Mouse (Mus musculus) hindbrain, embryonic 16.5 days (tissue): ENCODE data around the gene Pkhd1. TPM values are rescaled to one million over a fixed set of nuclear protein-coding genes. Genes with fewer than 3 reads are reported as not detected.

Source experiments
- ATAC-seq: fragments of 200-750 bp; cut with Nextera tagmentation; 2 replicates; pipeline ENCODE4 v1.8.0; 2017; ENCODE audit warnings: moderate TSS enrichment, moderate library complexity
- H3K27ac ChIP-seq: fragments of 300-500 bp; sonication (generic); 2 replicates; pipeline ENCODE4 v1.5.1; 2014; ENCODE audit warnings: low read depth, mild to moderate bottlenecking, control low read depth, low read length, moderate library complexity
- H3K27me3 ChIP-seq: fragments of 300-500 bp; sonication (generic); replicated peaks from 2 replicates; pipeline ENCODE4 v1.6.1; 2014; ENCODE audit warnings: low read length; ENCODE audit not compliant: control insufficient read depth, insufficient read depth
- H3K36me3 ChIP-seq: fragments of 300-500 bp; sonication (generic); 2 replicates; pipeline ENCODE4 v1.6.1; 2014; ENCODE audit warnings: mild to moderate bottlenecking, low read length, moderate library complexity, mixed read lengths; ENCODE audit not compliant: control insufficient read depth, insufficient read depth
- H3K4me1 ChIP-seq: fragments of 300-500 bp; sonication (generic); 2 replicates; pipeline ENCODE4 v1.6.1; 2014; ENCODE audit warnings: low read depth, low read length; ENCODE audit not compliant: control insufficient read depth, insufficient read depth
- H3K4me2 ChIP-seq: fragments of 300-500 bp; sonication (generic); 2 replicates; pipeline ENCODE4 v1.6.1; 2014; ENCODE audit warnings: mild to moderate bottlenecking, low read length, control low read depth, moderate library complexity
- H3K4me3 ChIP-seq: fragments of 300-500 bp; sonication (generic); 2 replicates; pipeline ENCODE4 v1.5.1; 2014; ENCODE audit warnings: mild to moderate bottlenecking, low read length, control low read depth, moderate library complexity
- H3K9ac ChIP-seq: fragments of 300-500 bp; sonication (generic); 2 replicates; pipeline ENCODE4 v1.6.1; 2014; ENCODE audit warnings: low read depth, mild to moderate bottlenecking, control low read depth, low read length, moderate library complexity
- H3K9me3 ChIP-seq: fragments of 300-500 bp; sonication (generic); 2 replicates; pipeline ENCODE4 v1.6.1; 2014; ENCODE audit warnings: mild to moderate bottlenecking, low read length, moderate library complexity; ENCODE audit not compliant: control insufficient read depth
- WGBS: fragments of 180-500 bp; shearing (Covaris S2); extraction: QIAGEN DNeasy Blood & Tissue Kit; methylation state at CpG from one replicate; pipeline ENCODE4 v1.1.7; 2014; 5-methylcytosine and 5-hydroxymethylcytosine counted together
- polyA plus RNA-seq: library from polyadenylated mRNA; unstranded; fragments of >200 nt; fragmentation: Nextera tagmentation; extraction: Ambion mirVana; gene quantifications from 2 replicates; pipeline ENCODE4 v1.2.1, GENCODE M21; 2015

Gene Pkhd1
- polyA plus RNA-seq, 1 experiment from 2014 or later, result 0.01 TPM

DNA sequence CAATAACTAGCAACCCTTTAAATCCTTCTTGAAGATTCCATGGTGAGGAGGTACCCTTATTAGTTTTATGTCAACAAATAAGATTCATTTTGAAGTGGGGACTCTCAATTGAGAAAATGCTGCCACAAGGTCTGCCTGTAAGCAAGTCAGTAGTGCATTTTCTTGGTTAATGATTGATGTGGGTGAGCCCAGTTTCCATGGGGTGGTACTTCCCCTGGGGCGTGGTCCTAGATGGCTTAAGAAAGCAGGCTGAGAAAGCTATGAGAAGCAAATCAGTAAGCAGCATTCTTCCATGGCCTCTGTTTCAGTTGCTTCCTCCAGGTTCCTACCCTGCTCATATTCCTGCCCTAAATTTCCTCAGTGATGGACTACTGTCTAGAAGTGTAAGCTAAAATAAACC is 253.4 kb downstream of the Pkhd1 start:
- no peaks in the 10 kb centered on the region for H3K9me3 ChIP-seq
- no peaks in the 10 kb centered on the region for H3K4me1 ChIP-seq
- H3K4me3 ChIP-seq, result no peak overlapping the region
- H3K27ac ChIP-seq, result no peak overlapping the region
- no peak overlapping the region for H3K4me2 ChIP-seq
- H3K36me3 ChIP-seq, result no peaks in the 10 kb centered on the region
- no peaks in the 10 kb centered on the region for H3K27me3 ChIP-seq
- 79% methylated on average over 1 of the region's 1 CpGs for WGBS
- no peak overlapping the region for H3K9ac ChIP-seq
- no peak for ATAC-seq

DNA sequence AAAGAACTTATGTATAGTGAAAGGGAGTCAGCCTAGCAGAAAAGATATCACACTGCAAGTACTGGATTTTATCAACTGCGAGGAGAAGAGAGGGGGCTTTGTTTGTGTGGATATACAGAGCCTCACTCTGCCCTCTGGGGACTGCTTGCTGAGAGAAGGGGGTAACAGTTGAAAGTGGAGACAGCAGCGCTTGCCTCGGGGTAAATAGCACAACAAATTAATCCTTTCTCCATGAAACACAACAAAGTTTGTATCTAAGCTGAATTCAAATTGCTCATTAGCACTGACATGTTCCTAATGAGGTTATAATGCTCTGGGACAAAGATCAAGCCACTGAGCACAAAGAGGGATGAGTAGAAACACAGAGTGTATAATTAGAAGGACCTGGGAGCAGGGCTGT is 273.2 kb downstream of the Pkhd1 start:
- Histone ChIP-seq H3K36me3 (no peaks in the 10 kb centered on the region), H3K4me2 (no peak overlapping the region), H3K4me3 (no peak overlapping the region), H3K9ac (no peak overlapping the region), H3K27me3 (no peaks in the 10 kb centered on the region), H3K9me3 (no peaks in the 10 kb centered on the region), H3K4me1 (no peaks in the 10 kb centered on the region), H3K27ac (no peak overlapping the region)
- no peak for ATAC-seq
- 27% methylated on average over 3 of the region's 3 CpGs for WGBS

DNA sequence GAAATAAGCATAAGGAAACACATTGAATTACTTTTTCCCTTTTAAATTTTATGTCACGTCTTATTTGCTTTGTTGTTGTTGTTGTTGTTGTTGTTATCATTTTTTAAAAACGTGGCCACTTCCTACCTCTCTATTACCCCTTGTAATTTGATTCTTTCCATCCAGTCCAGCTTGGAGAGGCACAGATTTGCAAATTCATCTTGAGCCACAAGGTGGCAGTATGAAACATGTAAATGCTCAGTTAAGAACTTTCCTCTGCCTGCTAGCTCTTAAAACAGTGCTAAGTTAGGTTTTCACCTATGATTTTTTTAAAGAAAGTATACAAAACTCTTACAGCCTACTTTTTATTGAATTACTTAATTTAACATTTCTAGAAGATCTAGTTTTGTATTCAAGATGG is 306.4 kb downstream of the Pkhd1 start:
- peak; percentile 79 for ATAC-seq
- H3K4me3 ChIP-seq, result no peak overlapping the region
- WGBS, result 9% methylated on average over 2 of the region's 2 CpGs
- H3K9me3 ChIP-seq, result no peaks in the 10 kb centered on the region
- no peak overlapping the region for H3K9ac ChIP-seq
- no peaks in the 10 kb centered on the region for H3K4me1 ChIP-seq
- H3K27ac ChIP-seq, result no peak overlapping the region
- H3K4me2 ChIP-seq, result no peak overlapping the region
- peaks cover 3% of the 10 kb centered on the region; the same call in 1 of the 2 replicates for H3K27me3 ChIP-seq
- H3K36me3 ChIP-seq, result no peaks in the 10 kb centered on the region

DNA sequence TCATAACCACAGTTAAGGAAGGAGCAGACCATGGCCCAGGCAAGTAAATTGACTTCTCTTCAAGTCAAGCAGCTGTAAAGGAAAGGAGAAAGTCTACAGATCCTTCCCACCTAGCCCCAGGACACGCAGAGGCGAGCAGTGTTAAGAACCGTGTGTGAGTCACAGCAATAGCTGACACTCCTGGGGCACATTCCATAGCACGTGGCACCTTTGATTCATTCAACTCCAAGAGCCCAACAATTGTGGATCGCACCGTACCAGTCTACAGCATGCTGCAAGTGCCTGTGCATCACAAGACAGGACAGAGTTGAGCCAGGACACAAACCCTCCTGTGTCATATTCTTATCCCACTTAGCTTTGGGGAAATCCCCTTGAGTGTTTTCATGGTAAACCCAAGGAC is 306.9 kb downstream of the Pkhd1 start:
- H3K4me3 ChIP-seq, result no peak overlapping the region
- H3K4me1 ChIP-seq, result no peaks in the 10 kb centered on the region
- no peak overlapping the region for H3K9ac ChIP-seq
- no peaks in the 10 kb centered on the region for H3K9me3 ChIP-seq
- no peak overlapping the region for H3K27ac ChIP-seq
- no peak overlapping the region for H3K4me2 ChIP-seq
- 77% methylated on average over 6 of the region's 6 CpGs for WGBS
- H3K27me3 ChIP-seq, result peaks cover 3% of the 10 kb centered on the region; the same call in 1 of the 2 replicates
- no peak; the same call in 1 of the 2 replicates for ATAC-seq
- H3K36me3 ChIP-seq, result no peaks in the 10 kb centered on the region

- WGBS, result 52% methylated on average over 3 of the region's 3 CpGs
Observed at GRCm38 (mm10) chr1:20306116-20306515, 311.7 kb downstream of the Pkhd1 start.

DNA sequence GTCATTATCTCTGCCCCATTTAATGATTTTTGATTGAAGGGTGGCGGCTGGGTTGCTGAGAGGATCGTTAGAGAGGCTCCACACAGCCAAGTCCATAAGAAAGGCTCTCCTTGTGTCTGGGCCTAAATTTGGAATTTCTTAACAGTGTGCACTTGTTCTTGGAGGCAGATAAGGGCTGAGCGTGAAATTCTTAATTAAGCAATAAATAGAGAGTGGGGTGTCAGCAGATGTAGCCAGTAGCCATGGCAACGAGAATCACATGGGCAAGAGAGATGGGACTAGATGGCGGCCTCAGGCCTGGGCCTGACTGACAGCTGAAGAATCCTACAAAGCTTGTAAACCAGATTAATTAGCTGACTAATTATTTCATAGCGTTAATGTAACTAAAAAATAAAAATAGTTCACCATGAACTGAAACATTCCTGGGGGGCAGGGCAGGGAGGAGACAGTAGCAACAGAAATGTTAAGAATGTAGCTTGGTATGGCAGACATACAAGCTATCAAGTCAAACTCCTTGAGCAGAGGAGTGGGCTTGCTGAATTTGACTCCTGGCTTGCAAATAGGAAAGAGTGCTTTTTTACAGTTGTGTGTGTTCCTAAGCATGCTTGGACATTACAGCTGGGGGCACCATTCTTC is 314.8 kb downstream of the Pkhd1 start:
- Histone ChIP-seq H3K27ac (no peak overlapping the region), H3K4me1 (peaks cover 8% of the 10 kb centered on the region), H3K4me2 (no peak overlapping the region), H3K4me3 (no peak overlapping the region), H3K36me3 (no peaks in the 10 kb centered on the region), H3K9ac (no peak overlapping the region), H3K27me3 (no peaks in the 10 kb centered on the region), H3K9me3 (no peaks in the 10 kb centered on the region)
- peak; percentile 93 for ATAC-seq
- 16% methylated on average over 6 of the region's 6 CpGs for WGBS

More at GRCm38 (mm10) chr1:20306116-20306515, 311.7 kb downstream of the Pkhd1 start:
- Histone ChIP-seq H3K4me1 (peaks cover 8% of the 10 kb centered on the region), H3K36me3 (no peaks in the 10 kb centered on the region), H3K27ac (no peak overlapping the region), H3K9me3 (no peaks in the 10 kb centered on the region), H3K4me3 (no peak overlapping the region), H3K27me3 (peaks cover 3% of the 10 kb centered on the region; the same call in 1 of the 2 replicates), H3K4me2 (no peak overlapping the region), H3K9ac (no peak overlapping the region)
- ATAC-seq, result no peak

GRCm38 (mm10) chr1:20302187-20302942 is 315.5 kb downstream of the Pkhd1 start:
- peak; percentile 85 for ATAC-seq
- H3K27ac ChIP-seq, result no peak overlapping the region
- no peaks in the 10 kb centered on the region for H3K9me3 ChIP-seq
- no peak overlapping the region for H3K4me2 ChIP-seq
- no peaks in the 10 kb centered on the region for H3K36me3 ChIP-seq
- H3K4me1 ChIP-seq, result peaks cover 8% of the 10 kb centered on the region
- no peak overlapping the region for H3K9ac ChIP-seq
- WGBS, result 21% methylated on average over 8 of the region's 8 CpGs
- H3K4me3 ChIP-seq, result no peak overlapping the region
- no peaks in the 10 kb centered on the region for H3K27me3 ChIP-seq

DNA sequence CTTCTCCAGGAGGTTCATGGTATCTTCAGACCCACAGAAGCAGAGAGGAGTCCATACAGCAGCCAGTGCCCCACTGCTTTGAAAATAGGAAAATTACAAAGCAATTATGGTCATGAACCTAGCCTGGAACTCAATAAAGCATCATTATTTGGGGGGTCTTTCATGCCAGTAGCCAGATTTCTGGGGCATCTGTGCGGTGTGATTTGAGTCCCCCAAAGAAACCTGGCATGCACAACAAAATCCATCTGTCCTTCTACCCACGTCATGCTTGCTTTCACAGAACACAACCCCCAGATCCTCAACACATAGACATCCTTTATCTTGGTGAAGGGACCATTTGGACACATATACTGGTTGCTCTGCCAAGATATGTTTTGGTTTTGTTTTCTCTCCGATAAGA is 316.2 kb downstream of the Pkhd1 start:
- Histone ChIP-seq H3K9ac (no peak overlapping the region), H3K4me1 (peaks cover 8% of the 10 kb centered on the region), H3K4me2 (no peak overlapping the region), H3K27ac (no peak overlapping the region), H3K9me3 (no peaks in the 10 kb centered on the region), H3K36me3 (no peaks in the 10 kb centered on the region), H3K4me3 (no peak overlapping the region), H3K27me3 (no peaks in the 10 kb centered on the region)
- WGBS, result 32% methylated on average over 3 of the region's 3 CpGs
- ATAC-seq, result no peak

GRCm38 (mm10) chr1:20288696-20289095 is 329.2 kb downstream of the Pkhd1 start:
- ATAC-seq, result no peak
- 59% methylated on average over 1 of the region's 1 CpGs for WGBS
- H3K4me2 ChIP-seq, result no peak overlapping the region

More at GRCm38 (mm10) chr1:20288696-20289095, 329.2 kb downstream of the Pkhd1 start:
- H3K4me1 ChIP-seq, result no peaks in the 10 kb centered on the region
- H3K9ac ChIP-seq, result no peak overlapping the region
- no peaks in the 10 kb centered on the region for H3K9me3 ChIP-seq
- no peak overlapping the region for H3K4me3 ChIP-seq
- H3K27me3 ChIP-seq, result no peaks in the 10 kb centered on the region
- H3K27ac ChIP-seq, result no peak overlapping the region
- H3K36me3 ChIP-seq, result no peaks in the 10 kb centered on the region
